ENCODE assay signal across 1 mouse cellular context in the genomic region with DNA sequence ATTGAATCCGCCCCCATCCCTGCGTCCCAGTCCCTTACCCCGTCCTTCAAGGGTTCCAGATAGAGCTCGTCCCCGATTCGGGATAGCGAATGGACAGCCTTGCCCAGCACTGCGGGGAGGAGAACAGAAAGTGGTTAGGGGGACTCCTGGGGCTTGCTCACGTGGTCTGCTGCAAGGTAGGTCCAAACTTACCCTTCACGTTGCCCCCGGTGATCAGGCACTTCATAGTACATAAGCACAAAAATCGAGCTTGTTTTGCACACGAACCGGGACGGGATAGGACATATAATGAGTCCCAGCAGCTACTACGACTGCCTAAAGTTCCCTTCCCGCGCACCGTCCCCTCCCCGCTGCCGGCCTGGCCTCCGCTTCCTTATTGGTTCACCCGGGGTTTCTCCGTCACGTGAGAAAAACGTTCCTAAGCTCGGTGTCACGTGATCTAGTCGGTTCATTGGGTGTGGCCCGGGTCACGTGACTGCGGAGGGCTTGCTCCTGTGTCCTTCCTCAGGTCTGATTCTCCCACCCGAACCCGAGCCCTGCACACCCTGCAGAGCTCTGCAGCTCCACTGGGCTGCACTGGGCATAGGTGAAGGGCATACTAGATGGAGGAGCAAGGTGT.
TF ChIP-seq lines count a peak whose summit lies in the region.

A gene (minus strand): TSS at position 372 of the 619 bp plus-strand sequence.

TF ChIP-seq in MEL, 35 proteins besides CTCF, POLR2A, EP300 and RAD21 (continued from another document):
- TF ChIP-seq E2F4 (IDR thresholded peaks at IDR 0.05; ENCODE audit: borderline replicate concordance, low read depth, low read length) (peak; percentile 78; the same call in 1 of the 2 replicates), MEF2A (IDR thresholded peaks at IDR 0.05; ENCODE audit: extremely low read depth, insufficient replicate concordance, low read depth, low read length, poor library complexity, severe bottlenecking) (no peak), MAX (IDR thresholded peaks at IDR 0.05; ENCODE audit: low read length) (peak; percentile 98), BHLHE40 (IDR thresholded peaks at IDR 0.05; ENCODE audit: borderline replicate concordance, low read depth, low read length) (peak; percentile 97), NELFE (IDR thresholded peaks at IDR 0.05; ENCODE audit: low read depth, low read length) (peak; percentile 86), MXI1 (IDR thresholded peaks at IDR 0.05; ENCODE audit: low read depth, low read length) (peak; percentile 89)
